Mouse (Mus musculus) small intestine, adult 2 months (tissue): ENCODE measurements around the gene Col5a2.

Experiments used
- CTCF ChIP-seq: fragments of 200-500 bp; IDR thresholded peaks from 2 replicates; pipeline ENCODE4 v1.5.1; 2012; ENCODE audit warnings: low read depth, mild to moderate bottlenecking, control low read depth, inconsistent platforms, low read length, moderate library complexity, mixed read lengths; ENCODE audit not compliant: insufficient replicate concordance, insufficient read length; ENCODE audit errors: extremely low read depth
- POLR2A ChIP-seq: fragments of 200-500 bp; IDR thresholded peaks from 2 replicates; pipeline ENCODE4 v1.6.1; 2012; ENCODE audit warnings: low read depth, mild to moderate bottlenecking, control low read depth, inconsistent platforms, low read length, moderate library complexity

DNA sequence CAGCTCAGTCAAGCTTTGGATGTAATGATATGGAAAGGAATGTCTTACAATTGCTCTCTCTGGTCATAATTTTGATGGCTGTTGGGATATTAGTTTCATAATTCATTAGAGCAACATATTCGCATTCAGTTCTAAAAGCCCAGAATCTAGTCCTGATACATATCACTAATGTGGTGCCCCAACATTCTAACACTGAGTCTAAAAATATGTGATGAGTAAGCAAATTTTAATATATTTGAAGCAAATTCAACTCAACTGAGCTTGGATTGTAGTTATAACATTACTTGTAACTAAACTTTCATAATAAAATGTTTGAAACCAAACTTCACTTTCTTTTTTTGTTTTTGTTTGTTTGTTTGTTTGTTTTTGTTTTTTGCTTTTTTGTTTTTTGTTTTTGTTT is 173.9 kb downstream of the Col5a2 start:
- TF ChIP-seq CTCF (no peak), POLR2A (no peak)
